Mouse (Mus musculus) liver, embryonic 15.5 days (tissue): ENCODE measurements around the gene Trappc6b. TPM values are rescaled to one million over a fixed set of nuclear protein-coding genes. Genes with fewer than 3 reads are reported as not detected.
A peak's percentile ranks its signal among the peaks of the same experiment; 100 is the strongest.

Experiments used
- ATAC-seq: fragments of 200-750 bp; cut with Nextera tagmentation; 2 replicates; pipeline ENCODE4 v1.8.0; 2017; ENCODE audit warnings: moderate number of reproducible peaks, mild to moderate bottlenecking, moderate library complexity; ENCODE audit not compliant: insufficient read depth
- H3K27ac ChIP-seq: fragments of 300-500 bp; sonication (generic); replicated peaks from 2 replicates; pipeline ENCODE4 v1.5.1; 2015; ENCODE audit warnings: mild to moderate bottlenecking, inconsistent platforms
- H3K27me3 ChIP-seq: fragments of 300-500 bp; sonication (generic); 2 replicates; pipeline ENCODE4 v1.6.1; 2015; ENCODE audit warnings: mild to moderate bottlenecking, inconsistent platforms
- H3K36me3 ChIP-seq: fragments of 300-500 bp; sonication (generic); replicated peaks from 2 replicates; pipeline ENCODE4 v1.6.1; 2015; ENCODE audit warnings: moderate library complexity, mild to moderate bottlenecking, inconsistent platforms
- H3K4me1 ChIP-seq: fragments of 300-500 bp; sonication (generic); replicated peaks from 2 replicates; pipeline ENCODE4 v1.6.1; 2015; ENCODE audit warnings: inconsistent platforms
- H3K4me2 ChIP-seq: fragments of 300-500 bp; sonication (generic); 2 replicates; pipeline ENCODE4 v1.6.1; 2015; ENCODE audit warnings: moderate library complexity, mild to moderate bottlenecking, inconsistent platforms
- H3K4me3 ChIP-seq: fragments of 300-500 bp; sonication (generic); replicated peaks from 2 replicates; pipeline ENCODE4 v1.5.1; 2015; ENCODE audit warnings: mild to moderate bottlenecking, inconsistent platforms
- H3K9ac ChIP-seq: fragments of 300-500 bp; sonication (generic); 2 replicates; pipeline ENCODE4 v1.6.1; 2015; ENCODE audit warnings: moderate library complexity, mild to moderate bottlenecking, inconsistent platforms
- H3K9me3 ChIP-seq: fragments of 300-500 bp; sonication (generic); replicated peaks from 2 replicates; pipeline ENCODE4 v1.6.1; 2016; ENCODE audit warnings: inconsistent platforms
- WGBS: fragments of 180-500 bp; shearing (Covaris S2); methylation state at CpG from one replicate; pipeline ENCODE4 v1.1.7; 2015; ENCODE audit warnings: mixed read lengths; ENCODE audit not compliant: insufficient replicate concordance; 5-methylcytosine and 5-hydroxymethylcytosine counted together
- polyA plus RNA-seq: library from polyadenylated mRNA; unstranded; fragments of >200 nt; fragmentation: Nextera tagmentation; extraction: Ambion mirVana; gene quantifications from 2 replicates; pipeline ENCODE4 v1.2.1, GENCODE M21; 2015

Gene Trappc6b
- polyA plus RNA-seq = 46.7 and 50.4 TPM in 2 replicates

DNA sequence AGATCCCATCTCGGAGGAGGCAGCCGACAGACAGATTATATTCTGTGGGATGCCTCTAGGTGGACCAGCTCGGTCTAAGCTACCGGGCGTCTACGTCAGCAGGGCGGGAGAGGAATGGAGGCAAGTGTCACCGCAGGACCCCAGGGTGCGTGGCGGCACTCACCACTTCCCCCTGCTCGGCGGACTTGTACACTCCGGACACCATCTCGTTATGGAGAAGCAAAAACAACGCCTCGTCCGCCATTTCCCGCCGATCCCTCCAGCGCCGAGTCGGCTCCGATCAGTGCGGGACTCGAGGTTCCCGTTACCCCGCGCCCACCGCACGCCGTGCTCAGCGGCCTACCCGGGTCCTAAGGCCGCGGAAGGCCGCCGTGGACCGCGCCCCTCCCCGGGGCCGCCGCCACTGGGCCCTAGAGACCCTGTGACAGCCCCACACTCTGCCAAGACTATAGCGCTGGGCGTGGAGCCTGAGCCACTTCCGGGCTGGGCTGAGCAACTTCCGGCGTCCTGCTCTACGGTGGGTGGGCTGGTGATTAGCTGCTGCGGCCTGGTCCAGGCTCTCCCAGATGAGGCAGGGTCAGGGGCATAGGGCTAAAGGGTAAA is at the start of gene Trappc6b:
Gene Trappc6b, minus strand, starts transcription at position 480 of the 603 bp plus-strand sequence.
- H3K27ac ChIP-seq = peak within 1 kb of the TSS; percentile 94
- H3K9ac ChIP-seq = peak within 1 kb of the TSS; percentile 96
- peaks cover 31% of the 10 kb centered on the region for H3K36me3 ChIP-seq
- H3K27me3 ChIP-seq = no peaks in the 10 kb centered on the region
- no peaks in the 10 kb centered on the region for H3K9me3 ChIP-seq
- peaks cover 50% of the 10 kb centered on the region for H3K4me1 ChIP-seq
- peak; percentile 92 for ATAC-seq
- peak within 1 kb of the TSS; percentile 96 for H3K4me3 ChIP-seq
- peak within 1 kb of the TSS; percentile 80 for H3K4me2 ChIP-seq
- under 1% methylated on average over 49 of the region's 49 CpGs for WGBS

DNA sequence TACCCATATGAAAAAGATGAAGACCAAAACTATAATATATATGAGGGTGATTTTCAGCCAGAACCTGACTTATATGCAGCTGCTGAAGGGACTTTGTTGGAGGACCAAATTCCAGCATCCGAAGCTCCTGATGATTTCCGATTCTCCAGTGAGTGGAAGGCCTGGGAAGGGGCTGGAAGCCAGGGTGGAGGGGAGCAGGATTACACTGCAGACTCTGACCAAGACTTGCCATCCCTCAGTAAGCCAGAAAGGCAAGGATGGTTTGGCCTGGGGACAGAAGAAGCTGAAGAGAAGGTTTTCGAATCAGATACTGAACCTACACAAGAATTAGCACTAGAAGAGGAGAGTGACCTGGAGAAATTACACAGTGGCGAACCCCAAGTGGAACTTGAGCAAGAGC is 46.7 kb upstream of the Trappc6b start:
- H3K9ac ChIP-seq = no peak overlapping the region
- WGBS = 64% methylated on average over 4 of the region's 4 CpGs

DNA sequence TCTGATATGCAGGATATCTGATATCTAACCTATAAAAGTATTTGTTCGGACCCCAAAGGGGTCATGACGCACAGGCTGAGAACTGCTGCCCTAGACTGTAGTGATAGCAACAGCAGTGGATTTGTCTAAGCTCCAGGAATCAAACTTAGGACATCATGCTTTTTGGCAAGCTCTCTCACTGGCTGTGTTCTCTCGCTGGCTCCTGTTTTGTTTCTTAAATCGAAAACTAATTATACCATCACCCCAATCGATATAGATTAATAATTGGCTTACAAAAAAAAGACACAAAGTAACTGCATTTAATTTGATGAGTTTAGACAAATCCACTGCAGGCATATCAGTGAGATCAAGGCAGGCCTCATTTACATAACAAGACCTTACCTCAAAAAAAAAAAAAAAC is 45.2 kb upstream of the Trappc6b start:
- H3K27me3 ChIP-seq = no peaks in the 10 kb centered on the region
- no peak overlapping the region for H3K4me3 ChIP-seq
- H3K27ac ChIP-seq = no peak overlapping the region
- no peak overlapping the region for H3K4me2 ChIP-seq
- H3K9me3 ChIP-seq = no peaks in the 10 kb centered on the region
- 68% methylated on average over 5 of the region's 5 CpGs for WGBS
- H3K4me1 ChIP-seq = no peaks in the 10 kb centered on the region
- no peak overlapping the region for H3K9ac ChIP-seq
- ATAC-seq = no peak
- H3K36me3 ChIP-seq = 0 out of 2 replicates have a peak, but pooled peaks cover 3% of the 10 kb centered on the region

More for the DNA sequence above, 46.7 kb upstream of the Trappc6b start:
- Histone ChIP-seq H3K9me3 (no peaks in the 10 kb centered on the region), H3K27me3 (no peaks in the 10 kb centered on the region), H3K4me2 (no peak overlapping the region), H3K4me1 (no peaks in the 10 kb centered on the region), H3K36me3 (0 out of 2 replicates have a peak, but pooled peaks cover 3% of the 10 kb centered on the region), H3K4me3 (no peak overlapping the region), H3K27ac (no peak overlapping the region)
- no peak for ATAC-seq

DNA sequence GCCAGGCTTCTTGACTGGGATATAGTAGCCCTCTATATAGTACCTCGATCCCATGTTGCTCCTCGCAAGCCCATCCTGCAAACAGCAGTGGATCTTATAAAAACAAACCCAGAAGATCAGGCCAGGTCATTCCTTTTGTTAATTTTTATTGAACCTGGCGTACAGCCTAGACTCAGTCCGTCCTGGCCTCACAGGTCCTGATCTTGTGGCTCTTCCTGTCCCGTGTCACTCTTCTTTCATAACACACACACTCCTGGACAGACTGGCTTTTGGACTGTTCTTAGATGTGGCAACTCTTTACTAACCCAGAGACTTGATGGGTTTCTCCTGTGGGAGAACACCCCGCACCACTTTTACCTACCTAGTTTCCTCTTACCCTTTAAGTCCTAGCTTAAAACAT is 44.6 kb upstream of the Trappc6b start:
- 66% methylated on average over 6 of the region's 6 CpGs for WGBS
- peak; percentile 93 for ATAC-seq
- H3K4me3 ChIP-seq = no peak overlapping the region
- 0 out of 2 replicates have a peak, but pooled peaks cover 3% of the 10 kb centered on the region for H3K36me3 ChIP-seq
- H3K9me3 ChIP-seq = no peaks in the 10 kb centered on the region
- H3K4me2 ChIP-seq = no peak overlapping the region
- H3K27ac ChIP-seq = no peak overlapping the region
- H3K9ac ChIP-seq = no peak overlapping the region
- no peaks in the 10 kb centered on the region for H3K4me1 ChIP-seq
- no peaks in the 10 kb centered on the region for H3K27me3 ChIP-seq

DNA sequence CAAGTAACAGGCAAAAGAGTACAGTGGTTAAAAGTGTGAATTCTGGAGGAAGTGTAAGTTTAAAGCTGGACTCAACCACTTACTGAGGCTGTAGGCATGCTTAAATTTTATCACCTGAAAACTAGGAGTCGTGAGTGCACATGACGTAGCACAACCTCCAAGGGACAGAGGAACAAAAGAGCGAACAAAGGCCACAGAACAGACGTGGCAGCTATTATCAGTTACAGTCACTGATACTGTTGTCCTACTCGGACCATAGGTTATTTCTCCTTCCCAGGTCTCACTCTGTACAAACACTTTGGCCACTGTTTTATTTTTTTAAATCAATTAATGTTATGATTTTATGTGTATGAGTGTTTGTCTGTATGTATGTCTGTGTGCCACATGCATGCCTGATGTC is 43.5 kb upstream of the Trappc6b start:
- H3K27ac ChIP-seq = no peak overlapping the region
- WGBS = 53% methylated on average over 5 of the region's 5 CpGs
- no peaks in the 10 kb centered on the region for H3K27me3 ChIP-seq
- 0 out of 2 replicates have a peak, but pooled peaks cover 3% of the 10 kb centered on the region for H3K36me3 ChIP-seq
- H3K4me2 ChIP-seq = no peak overlapping the region
- H3K4me3 ChIP-seq = no peak overlapping the region
- no peaks in the 10 kb centered on the region for H3K4me1 ChIP-seq
- no peaks in the 10 kb centered on the region for H3K9me3 ChIP-seq
- no peak overlapping the region for H3K9ac ChIP-seq
- ATAC-seq = no peak

DNA sequence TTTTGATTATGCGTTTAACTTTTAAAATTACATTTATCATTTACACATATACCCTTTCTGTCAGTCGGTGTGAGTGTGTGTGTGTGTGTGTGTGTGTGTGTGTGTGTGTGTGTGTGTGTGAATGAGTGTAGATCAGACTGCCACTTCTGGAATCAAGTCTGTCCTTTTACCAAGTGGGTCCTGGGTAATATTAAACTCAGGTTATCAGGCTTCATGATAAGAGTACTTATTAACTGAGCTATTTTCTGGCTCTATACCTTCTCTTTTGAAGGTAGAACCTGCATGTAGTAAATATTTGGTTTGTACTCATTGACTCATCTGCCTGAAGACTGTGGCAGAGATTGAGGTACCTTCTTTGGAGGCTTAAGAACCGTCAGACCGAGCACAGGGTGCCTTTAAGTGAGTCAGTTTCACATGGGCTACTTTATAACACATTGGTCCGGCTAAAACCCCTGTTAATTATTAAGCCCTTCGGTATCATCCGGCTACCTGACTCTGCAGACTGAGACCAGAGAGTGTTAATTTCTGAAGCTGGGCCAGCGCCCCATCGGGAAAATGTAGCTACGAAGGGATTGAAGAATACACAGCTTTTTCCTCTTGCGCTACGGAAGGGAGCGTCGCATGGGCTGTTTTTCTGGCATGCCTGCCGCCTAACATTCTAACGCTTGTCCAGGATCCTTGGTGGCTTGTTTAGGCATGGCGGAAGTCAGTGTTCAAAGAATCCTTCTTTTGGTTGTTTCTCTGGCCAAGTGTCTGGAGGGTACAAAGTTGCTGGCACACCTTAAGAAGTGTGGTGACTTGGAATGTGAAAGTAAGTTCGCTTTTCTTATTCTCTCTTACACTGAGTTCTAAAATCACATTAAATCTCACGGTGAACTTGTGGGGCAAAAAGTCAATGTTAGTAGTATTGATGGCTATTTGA is 34.1 kb upstream of the Trappc6b start, which contains the start of gene Mia2:
Gene Mia2, plus strand, starts transcription at position 696 of the 922 bp plus-strand sequence.
- H3K9ac ChIP-seq = no peak within 1 kb of the TSS

DNA sequence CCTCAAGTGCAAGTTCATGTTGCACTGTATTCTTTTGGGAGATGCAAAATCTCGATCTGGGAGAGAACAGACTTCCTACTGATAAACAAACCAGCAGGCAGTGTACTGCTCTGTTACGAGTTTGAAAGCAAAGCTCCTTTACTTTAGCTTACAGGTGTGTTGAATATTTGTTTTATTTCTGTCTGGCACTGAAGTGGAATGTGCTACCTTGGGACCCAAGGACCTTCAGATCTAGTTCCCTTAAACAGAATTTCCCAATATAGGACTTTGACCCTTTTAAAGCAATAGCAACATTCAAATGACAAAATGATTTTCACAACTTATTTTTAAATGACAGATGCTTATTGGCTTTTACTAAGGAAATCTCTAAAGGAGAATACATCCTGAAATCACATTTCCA is 32.3 kb upstream of the Trappc6b start:
- no peaks in the 10 kb centered on the region for H3K4me1 ChIP-seq
- H3K9me3 ChIP-seq = no peaks in the 10 kb centered on the region
- H3K36me3 ChIP-seq = no peaks in the 10 kb centered on the region
- 27% methylated on average over 2 of the region's 2 CpGs for WGBS
- no peak overlapping the region for H3K27ac ChIP-seq
- no peak overlapping the region for H3K9ac ChIP-seq
- no peaks in the 10 kb centered on the region for H3K27me3 ChIP-seq
- no peak for ATAC-seq
- no peak overlapping the region for H3K4me3 ChIP-seq
- H3K4me2 ChIP-seq = no peak overlapping the region

More for the DNA sequence above, 34.1 kb upstream of the Trappc6b start, which contains the start of gene Mia2:
- H3K4me3 ChIP-seq = peak within 1 kb of the TSS; percentile 40
- ATAC-seq = peak; percentile 62; the same call in 1 of the 2 replicates
- no peaks in the 10 kb centered on the region for H3K27me3 ChIP-seq
- peak within 1 kb of the TSS; percentile 13 for H3K4me2 ChIP-seq
- no peaks in the 10 kb centered on the region for H3K36me3 ChIP-seq
- H3K9me3 ChIP-seq = no peaks in the 10 kb centered on the region
- peak within 1 kb of the TSS; percentile 59 for H3K27ac ChIP-seq
- no peaks in the 10 kb centered on the region for H3K4me1 ChIP-seq
- 72% methylated on average over 19 of the region's 19 CpGs for WGBS

DNA sequence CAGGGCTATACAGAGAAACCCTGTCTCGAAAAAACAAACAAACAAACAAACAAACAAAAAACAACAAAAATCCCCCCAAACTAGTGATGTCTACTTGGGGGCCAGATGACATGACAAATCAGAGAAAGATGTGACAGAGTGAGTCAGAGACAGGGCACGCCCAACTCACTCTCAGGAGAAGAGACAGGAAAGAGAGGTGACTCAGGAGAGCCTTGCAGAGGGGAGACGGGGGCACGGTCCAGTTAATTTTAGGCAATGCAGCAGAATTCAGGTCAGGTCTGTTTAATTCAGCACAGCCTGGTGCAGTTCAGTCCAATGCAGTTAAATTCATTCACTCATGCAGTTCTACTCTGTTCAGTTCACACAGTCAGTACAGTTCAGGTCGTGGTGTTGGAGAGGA is 24.9 kb upstream of the Trappc6b start:
- no peak overlapping the region for H3K9ac ChIP-seq
- 57% methylated on average over 5 of the region's 5 CpGs for WGBS
- no peak overlapping the region for H3K27ac ChIP-seq
- no peaks in the 10 kb centered on the region for H3K27me3 ChIP-seq
- no peak for ATAC-seq
- no peak overlapping the region for H3K4me2 ChIP-seq
- no peaks in the 10 kb centered on the region for H3K36me3 ChIP-seq
- no peaks in the 10 kb centered on the region for H3K9me3 ChIP-seq
- H3K4me3 ChIP-seq = no peak overlapping the region
- H3K4me1 ChIP-seq = no peaks in the 10 kb centered on the region

DNA sequence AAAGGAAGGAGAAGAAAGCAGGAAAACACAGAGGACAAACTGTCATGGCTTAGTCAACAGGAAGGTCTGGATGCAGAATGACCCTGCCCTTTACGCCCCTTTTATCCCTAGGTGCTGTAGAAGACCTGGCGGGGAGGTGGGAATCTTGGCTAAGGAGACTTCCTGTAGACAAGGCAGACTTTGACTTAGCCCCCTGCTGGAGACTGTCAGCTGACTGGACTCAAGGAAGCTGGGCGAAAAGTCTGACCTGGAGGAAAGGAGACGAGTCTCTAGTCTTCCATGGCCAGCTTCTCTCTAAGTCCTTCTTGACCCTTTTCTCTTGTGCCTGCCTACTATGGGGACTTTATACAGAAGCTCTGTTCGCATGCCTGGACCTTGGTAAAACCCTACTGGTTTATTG is 23.2 kb upstream of the Trappc6b start:
- Histone ChIP-seq H3K27me3 (no peaks in the 10 kb centered on the region), H3K36me3 (no peaks in the 10 kb centered on the region), H3K4me3 (no peak overlapping the region), H3K9me3 (no peaks in the 10 kb centered on the region), H3K4me1 (no peaks in the 10 kb centered on the region), H3K27ac (no peak overlapping the region), H3K9ac (no peak overlapping the region), H3K4me2 (no peak overlapping the region)
- 58% methylated on average over 5 of the region's 5 CpGs for WGBS
- ATAC-seq = no peak

DNA sequence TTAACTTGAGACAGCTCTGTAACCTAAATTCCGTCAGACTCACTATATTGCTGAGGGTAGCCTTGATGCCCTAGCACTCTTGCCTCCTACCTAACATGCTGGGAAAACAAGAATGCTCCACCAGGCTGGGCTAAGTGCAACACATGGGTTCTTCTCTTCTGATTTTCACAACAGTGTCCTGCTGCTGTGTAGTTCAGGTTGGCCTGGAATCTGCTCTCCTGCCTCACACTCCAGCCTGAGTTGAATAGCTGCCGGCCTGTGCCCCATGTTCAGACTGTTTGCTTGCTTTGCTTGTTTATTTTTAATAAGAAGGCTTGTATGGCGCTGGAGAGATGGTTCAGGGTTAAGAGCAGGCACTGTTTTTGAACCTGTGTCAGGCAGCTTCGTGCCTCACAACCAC is 19.2 kb upstream of the Trappc6b start:
- Histone ChIP-seq H3K9ac (no peak overlapping the region), H3K27ac (no peak overlapping the region), H3K4me1 (no peaks in the 10 kb centered on the region), H3K9me3 (no peaks in the 10 kb centered on the region), H3K4me2 (no peak overlapping the region), H3K36me3 (no peaks in the 10 kb centered on the region), H3K4me3 (no peak overlapping the region), H3K27me3 (no peaks in the 10 kb centered on the region)
- ATAC-seq = no peak
- 63% methylated on average over 4 of the region's 4 CpGs for WGBS

DNA sequence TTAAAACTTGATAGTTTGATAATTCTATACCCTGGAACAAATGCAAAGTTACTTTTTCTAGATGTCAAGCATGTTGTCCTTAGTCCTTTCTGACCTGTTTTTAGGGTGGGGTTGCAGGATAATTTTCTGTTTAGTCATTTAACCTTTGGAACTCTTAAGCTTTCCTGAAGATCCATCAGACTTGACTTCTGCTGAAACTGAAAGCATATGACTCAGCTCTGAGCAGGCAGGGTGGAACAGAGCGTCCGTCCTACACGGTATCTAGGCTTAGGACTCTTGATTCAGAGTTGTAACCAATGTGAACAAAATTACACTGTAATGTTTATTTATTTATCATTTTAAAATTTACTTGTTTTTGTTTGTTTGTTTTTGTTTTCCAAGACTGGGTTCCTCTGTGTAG is 16.6 kb upstream of the Trappc6b start:
- no peak overlapping the region for H3K27ac ChIP-seq
- no peak overlapping the region for H3K9ac ChIP-seq
- no peak overlapping the region for H3K4me2 ChIP-seq
- peaks cover 8% of the 10 kb centered on the region for H3K36me3 ChIP-seq
- 85% methylated on average over 3 of the region's 3 CpGs for WGBS
- no peaks in the 10 kb centered on the region for H3K27me3 ChIP-seq
- ATAC-seq = no peak
- no peaks in the 10 kb centered on the region for H3K9me3 ChIP-seq
- no peaks in the 10 kb centered on the region for H3K4me1 ChIP-seq
- H3K4me3 ChIP-seq = no peak overlapping the region
